Mouse (Mus musculus): ENCODE data around the gene Lyrm2. TPM values are rescaled to one million over a fixed set of nuclear protein-coding genes. Genes with fewer than 3 reads are reported as not detected.
A peak's percentile ranks its signal among the peaks of the same experiment; 100 is the strongest.

Gene Lyrm2
- total and polyA plus RNA-seq, 2 experiments from 2014 or later: 70.8 to 146 TPM

DNA sequence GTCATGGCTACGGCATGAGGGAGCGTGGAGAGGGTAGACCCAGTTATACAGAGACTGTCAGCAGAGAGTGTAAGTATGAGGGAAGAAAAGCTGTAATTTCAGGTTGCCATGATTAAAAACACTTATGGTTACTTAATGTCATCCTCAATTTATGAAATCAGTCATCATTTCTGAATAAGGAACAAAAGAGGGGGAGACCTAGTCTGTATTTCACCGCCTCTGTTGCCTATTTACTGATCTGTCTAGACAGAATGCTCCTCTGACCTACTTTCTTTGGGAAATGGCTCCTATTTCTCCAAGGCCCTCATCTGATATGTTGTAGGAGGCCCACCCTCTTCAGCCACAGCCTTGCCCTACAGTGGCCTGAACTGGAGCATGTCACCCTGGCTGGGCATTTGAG is 20.6 kb downstream of the Lyrm2 start:
- 96% methylated on average over 3 of the region's 3 CpGs for WGBS
- DNase-seq (ENCODE audit: low spot score) (no peak), ATAC-seq (ENCODE audit: insufficient read depth, low read depth) (no peak)
- H3K4me1 ChIP-seq (ENCODE audit: control insufficient read depth, insufficient read depth): no peaks in the 10 kb centered on the region
- no peaks in the 10 kb centered on the region for H3K27me3 ChIP-seq (ENCODE audit: control insufficient read depth, insufficient read depth, low read length)
- no peaks in the 10 kb centered on the region for H3K36me3 ChIP-seq (replicated peaks; ENCODE audit: control insufficient read depth, insufficient read depth, low read length)
- no peak overlapping the region for H3K27ac ChIP-seq (ENCODE audit: low read depth)
- TF ChIP-seq EP300 (IDR thresholded peaks at IDR 0.05; ENCODE audit: low read depth) (no peak), CTCF (IDR thresholded peaks at IDR 0.05; ENCODE audit: low read depth) (no peak)
- H3K9me3 ChIP-seq (replicated peaks; ENCODE audit: control insufficient read depth, low read length): no peaks in the 10 kb centered on the region
- H3K9ac ChIP-seq (replicated peaks; ENCODE audit: low read depth, low read length): no peak overlapping the region
- no peak overlapping the region for H3K4me2 ChIP-seq (ENCODE audit: low read depth, low read length)
- no peak overlapping the region for H3K4me3 ChIP-seq (ENCODE audit: low read depth, low read length)

DNA sequence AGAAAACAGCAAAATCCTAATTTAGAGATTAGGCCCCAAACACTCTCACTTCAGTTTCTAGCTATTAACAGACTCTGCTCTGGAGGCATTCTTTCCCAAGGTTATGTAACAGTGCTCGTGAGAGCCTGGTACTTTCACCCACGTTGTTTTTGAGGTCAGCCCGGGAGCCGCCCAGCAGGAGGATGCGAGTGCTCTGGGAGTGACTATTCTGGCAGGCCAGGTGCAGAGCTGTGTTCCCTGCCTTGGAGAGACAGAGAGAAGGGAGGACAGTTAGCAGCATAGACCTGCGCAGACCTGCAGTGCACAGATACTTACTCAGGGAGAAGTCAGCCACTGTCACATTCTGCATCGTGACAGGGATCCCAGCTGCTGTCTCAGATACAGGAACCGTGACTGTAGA is 24.2 kb downstream of the Lyrm2 start:
- no peak overlapping the region for H3K4me3 ChIP-seq (ENCODE audit: low read depth, low read length)
- H3K27me3 ChIP-seq (ENCODE audit: control insufficient read depth, insufficient read depth, low read length): no peaks in the 10 kb centered on the region
- no peak for TF ChIP-seq EP300 (IDR thresholded peaks at IDR 0.05; ENCODE audit: low read depth)
- TF ChIP-seq CTCF (IDR thresholded peaks at IDR 0.05; ENCODE audit: low read depth): no peak
- no peak overlapping the region for H3K27ac ChIP-seq (ENCODE audit: low read depth)
- ATAC-seq (ENCODE audit: insufficient read depth, low read depth) (no peak), DNase-seq (ENCODE audit: low spot score) (no peak)
- no peaks in the 10 kb centered on the region for H3K4me1 ChIP-seq (ENCODE audit: control insufficient read depth, insufficient read depth)
- H3K9me3 ChIP-seq (replicated peaks; ENCODE audit: control insufficient read depth, low read length): no peaks in the 10 kb centered on the region
- H3K36me3 ChIP-seq (replicated peaks; ENCODE audit: control insufficient read depth, insufficient read depth, low read length): no peaks in the 10 kb centered on the region
- H3K4me2 ChIP-seq (ENCODE audit: low read depth, low read length): no peak overlapping the region
- H3K9ac ChIP-seq (replicated peaks; ENCODE audit: low read depth, low read length): no peak overlapping the region
- WGBS: 64% methylated on average over 8 of the region's 8 CpGs

DNA sequence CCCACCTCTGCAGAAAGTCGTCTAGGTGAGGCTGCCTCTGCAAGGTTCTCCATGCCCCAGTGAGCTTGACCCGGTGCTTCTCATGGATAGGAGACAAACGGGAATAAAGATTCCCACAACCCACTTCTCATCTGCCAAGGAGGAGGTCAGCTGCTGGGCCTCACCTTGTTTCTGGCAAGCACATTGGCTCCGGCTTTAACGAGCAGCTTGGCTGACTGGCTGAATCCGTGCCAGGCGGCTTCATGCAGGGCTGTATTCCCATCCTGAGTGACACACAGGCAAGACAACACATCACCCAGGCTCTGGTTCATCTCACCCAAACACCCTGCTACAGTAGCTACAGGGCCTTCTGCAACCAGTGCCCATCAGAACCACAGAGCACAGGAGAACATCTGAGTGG is 26.9 kb downstream of the Lyrm2 start:
- Histone ChIP-seq H3K4me3 (ENCODE audit: low read depth, low read length) (no peak overlapping the region), H3K9ac (replicated peaks; ENCODE audit: low read depth, low read length) (no peak overlapping the region), H3K27ac (ENCODE audit: low read depth) (no peak overlapping the region), H3K36me3 (replicated peaks; ENCODE audit: control insufficient read depth, insufficient read depth, low read length) (no peaks in the 10 kb centered on the region), H3K4me1 (ENCODE audit: control insufficient read depth, insufficient read depth) (no peaks in the 10 kb centered on the region), H3K9me3 (replicated peaks; ENCODE audit: control insufficient read depth, low read length) (no peaks in the 10 kb centered on the region), H3K27me3 (ENCODE audit: control insufficient read depth, insufficient read depth, low read length) (no peaks in the 10 kb centered on the region), H3K4me2 (ENCODE audit: low read depth, low read length) (no peak overlapping the region)
- ATAC-seq (ENCODE audit: insufficient read depth, low read depth) (peak; percentile 60), DNase-seq (ENCODE audit: low spot score) (no peak)
- WGBS: 24% methylated on average over 7 of the region's 7 CpGs
- TF ChIP-seq CTCF (IDR thresholded peaks at IDR 0.05; ENCODE audit: low read depth) (no peak), EP300 (IDR thresholded peaks at IDR 0.05; ENCODE audit: low read depth) (no peak)

- H3K9ac ChIP-seq (replicated peaks; ENCODE audit: low read depth, low read length): no peak overlapping the region
- no peak overlapping the region for H3K27ac ChIP-seq (ENCODE audit: low read depth)
- no peaks in the 10 kb centered on the region for H3K36me3 ChIP-seq (replicated peaks; ENCODE audit: control insufficient read depth, insufficient read depth, low read length)
- no peaks in the 10 kb centered on the region for H3K4me1 ChIP-seq (ENCODE audit: control insufficient read depth, insufficient read depth)
- no peaks in the 10 kb centered on the region for H3K27me3 ChIP-seq (ENCODE audit: control insufficient read depth, insufficient read depth, low read length)
- TF ChIP-seq EP300 (IDR thresholded peaks at IDR 0.05; ENCODE audit: low read depth) (no peak), CTCF (IDR thresholded peaks at IDR 0.05; ENCODE audit: low read depth) (no peak)
- DNase-seq (ENCODE audit: low spot score) (no peak), ATAC-seq (ENCODE audit: insufficient read depth, low read depth) (no peak)
- no peaks in the 10 kb centered on the region for H3K9me3 ChIP-seq (replicated peaks; ENCODE audit: control insufficient read depth, low read length)
- no peak overlapping the region for H3K4me2 ChIP-seq (ENCODE audit: low read depth, low read length)
- no peak overlapping the region for H3K4me3 ChIP-seq (ENCODE audit: low read depth, low read length)
- 75% methylated on average over 10 of the region's 10 CpGs for WGBS
Observed at GRCm38 (mm10) chr4:32828385-32829077, 28.5 kb downstream of the Lyrm2 start.

DNA sequence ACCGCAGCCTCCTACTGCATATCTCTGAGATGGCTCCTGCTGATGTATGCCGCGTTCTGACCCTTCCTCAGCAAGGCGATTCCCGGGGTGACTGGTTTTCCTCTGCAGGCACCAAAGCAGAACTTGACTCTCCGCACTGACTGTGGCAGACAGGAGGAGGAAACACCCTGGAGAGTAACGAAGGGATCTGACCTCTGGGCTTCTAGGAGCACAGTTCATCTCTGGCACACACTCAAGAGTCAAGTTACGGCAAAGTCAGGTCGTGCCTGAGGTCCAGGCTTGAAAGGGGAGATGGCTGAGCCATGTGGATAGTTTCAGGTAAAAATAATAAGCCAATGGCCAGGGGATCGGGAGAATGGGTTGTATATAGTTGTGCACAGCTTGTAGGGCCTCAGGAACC is 29.3 kb downstream of the Lyrm2 start:
- no peak for ATAC-seq (ENCODE audit: insufficient read depth, low read depth)
- Histone ChIP-seq H3K36me3 (replicated peaks; ENCODE audit: control insufficient read depth, insufficient read depth, low read length) (no peaks in the 10 kb centered on the region), H3K4me3 (ENCODE audit: low read depth, low read length) (no peak overlapping the region), H3K4me1 (ENCODE audit: control insufficient read depth, insufficient read depth) (no peaks in the 10 kb centered on the region), H3K27me3 (ENCODE audit: control insufficient read depth, insufficient read depth, low read length) (no peaks in the 10 kb centered on the region), H3K9me3 (replicated peaks; ENCODE audit: control insufficient read depth, low read length) (no peaks in the 10 kb centered on the region), H3K9ac (replicated peaks; ENCODE audit: low read depth, low read length) (no peak overlapping the region), H3K27ac (ENCODE audit: low read depth) (no peak overlapping the region), H3K4me2 (ENCODE audit: low read depth, low read length) (no peak overlapping the region)
- TF ChIP-seq CTCF (IDR thresholded peaks at IDR 0.05; ENCODE audit: low read depth) (no peak), EP300 (IDR thresholded peaks at IDR 0.05; ENCODE audit: low read depth) (no peak)
- no peak for DNase-seq (ENCODE audit: low spot score)
- WGBS: 39% methylated on average over 10 of the region's 10 CpGs

Measured in heart, postnatal 0 days (tissue).